Mouse (Mus musculus): ENCODE data around the gene Wscd2.

DNA sequence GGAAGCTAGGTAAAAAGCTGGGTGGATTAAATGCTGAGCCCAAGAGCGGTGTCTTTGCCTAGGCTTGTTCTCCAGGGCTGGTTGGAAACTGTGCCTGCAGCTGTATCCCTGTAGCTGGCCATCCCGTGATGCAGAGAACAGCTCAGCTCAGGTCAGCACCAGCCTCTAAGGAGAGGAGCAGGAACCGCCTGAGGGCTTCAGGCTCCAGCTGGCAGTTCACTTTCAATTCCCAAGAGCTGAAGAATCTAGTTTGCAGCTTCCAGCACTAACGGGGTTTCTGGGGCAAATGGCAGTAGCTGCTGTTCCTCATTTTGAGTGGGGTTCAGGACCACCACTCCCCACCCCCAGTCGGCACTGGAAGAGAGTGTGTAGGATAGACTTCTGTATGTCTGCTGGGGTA, 51.1 kb downstream of the Wscd2 start:
- TF ChIP-seq GATA1 (IDR thresholded peaks at IDR 0.05; ENCODE audit: borderline replicate concordance, low read length) (no peak), CTCF (IDR thresholded peaks at IDR 0.05; ENCODE audit: low read depth, low read length) (no peak)
